Mouse (Mus musculus): ENCODE measurements at regions not wholly inside any gene's neighbourhood (a gene's known extent, or its start where the extent isn't known, plus 50 kb on each side); places are given as distances from the start of the nearest gene placed in this dataset.
A peak's percentile ranks its signal among the peaks of the same experiment; 100 is the strongest.

GRCm38 (mm10) chr9:31999760-32000159, 86.5 kb upstream of the Barx2 start:
- no peak for ATAC-seq (ENCODE audit: low FRiP score)
- H3K4me2 ChIP-seq (replicated peaks), result no peak overlapping the region
- no peaks in the 10 kb centered on the region for H3K9me3 ChIP-seq (ENCODE audit: control insufficient read depth, low read length)
- no peak overlapping the region for H3K9ac ChIP-seq
- H3K4me1 ChIP-seq (replicated peaks; ENCODE audit: control insufficient read depth, insufficient read depth, low read length), result no peaks in the 10 kb centered on the region
- no peaks in the 10 kb centered on the region for H3K36me3 ChIP-seq (replicated peaks; ENCODE audit: control insufficient read depth, insufficient read depth)
- no peak overlapping the region for H3K4me3 ChIP-seq (replicated peaks; ENCODE audit: low read length)
- WGBS, result 82% methylated on average over 1 of the region's 1 CpGs
- DNase-seq (ENCODE audit: low spot score), result no peak
- H3K27ac ChIP-seq, result no peak overlapping the region
- H3K27me3 ChIP-seq (ENCODE audit: control insufficient read depth, insufficient read depth, low read length), result no peaks in the 10 kb centered on the region

GRCm38 (mm10) chr9:32002924-32003323, 89.7 kb upstream of the Barx2 start:
- Histone ChIP-seq H3K9ac (no peak overlapping the region), H3K27me3 (ENCODE audit: control insufficient read depth, insufficient read depth, low read length) (no peaks in the 10 kb centered on the region), H3K9me3 (ENCODE audit: control insufficient read depth, low read length) (no peaks in the 10 kb centered on the region), H3K4me2 (replicated peaks) (no peak overlapping the region), H3K27ac (no peak overlapping the region), H3K36me3 (replicated peaks; ENCODE audit: control insufficient read depth, insufficient read depth) (no peaks in the 10 kb centered on the region), H3K4me1 (replicated peaks; ENCODE audit: control insufficient read depth, insufficient read depth, low read length) (no peaks in the 10 kb centered on the region), H3K4me3 (replicated peaks; ENCODE audit: low read length) (no peak overlapping the region)
- no peak for ATAC-seq (ENCODE audit: low FRiP score)
- WGBS, result 77% methylated on average over 4 of the region's 4 CpGs
- no peak for DNase-seq (ENCODE audit: low spot score)

DNA sequence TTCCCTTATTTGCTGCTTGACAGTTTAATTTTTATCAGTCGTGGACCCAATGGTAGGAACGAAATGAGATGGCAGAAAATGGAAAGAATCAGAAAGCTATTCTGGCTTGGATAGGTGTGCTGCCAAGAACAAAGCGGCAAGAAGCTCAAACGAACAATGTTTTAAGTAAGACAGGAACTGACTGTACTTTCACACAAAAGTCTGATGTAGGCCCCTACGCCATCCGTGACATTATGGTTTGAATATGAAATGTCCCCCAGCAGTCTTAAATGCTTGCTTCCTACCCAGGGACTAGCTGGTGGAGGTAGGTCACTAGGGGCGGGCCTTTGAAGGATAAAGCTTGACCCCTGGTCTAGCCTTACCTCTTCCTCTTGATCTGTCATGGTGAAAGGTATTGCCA, 90.5 kb upstream of the Barx2 start:
- ATAC-seq (ENCODE audit: low FRiP score) (no peak), DNase-seq (ENCODE audit: low spot score) (no peak)
- H3K4me1 ChIP-seq (replicated peaks; ENCODE audit: control insufficient read depth, insufficient read depth, low read length), result no peaks in the 10 kb centered on the region
- H3K4me2 ChIP-seq (replicated peaks), result no peak overlapping the region
- H3K27ac ChIP-seq, result no peak overlapping the region
- no peaks in the 10 kb centered on the region for H3K36me3 ChIP-seq (replicated peaks; ENCODE audit: control insufficient read depth, insufficient read depth)
- 94% methylated on average over 7 of the region's 7 CpGs for WGBS
- H3K9ac ChIP-seq, result no peak overlapping the region
- H3K27me3 ChIP-seq (ENCODE audit: control insufficient read depth, insufficient read depth, low read length), result no peaks in the 10 kb centered on the region
- no peaks in the 10 kb centered on the region for H3K9me3 ChIP-seq (ENCODE audit: control insufficient read depth, low read length)
- no peak overlapping the region for H3K4me3 ChIP-seq (replicated peaks; ENCODE audit: low read length)

- no peak for DNase-seq (ENCODE audit: low spot score)
- WGBS, result 42% methylated on average over 9 of the region's 9 CpGs
- Histone ChIP-seq H3K4me1 (replicated peaks; ENCODE audit: control insufficient read depth, insufficient read depth, low read length) (no peaks in the 10 kb centered on the region), H3K36me3 (replicated peaks; ENCODE audit: control insufficient read depth, insufficient read depth) (no peaks in the 10 kb centered on the region), H3K27me3 (ENCODE audit: control insufficient read depth, insufficient read depth, low read length) (no peaks in the 10 kb centered on the region), H3K9me3 (ENCODE audit: control insufficient read depth, low read length) (no peaks in the 10 kb centered on the region), H3K27ac (no peak overlapping the region), H3K4me3 (replicated peaks; ENCODE audit: low read length) (no peak overlapping the region), H3K4me2 (replicated peaks) (no peak overlapping the region), H3K9ac (no peak overlapping the region)
- ATAC-seq (ENCODE audit: low FRiP score), result no peak
Observed at GRCm38 (mm10) chr9:32005348-32005747, 92.1 kb upstream of the Barx2 start.

DNA sequence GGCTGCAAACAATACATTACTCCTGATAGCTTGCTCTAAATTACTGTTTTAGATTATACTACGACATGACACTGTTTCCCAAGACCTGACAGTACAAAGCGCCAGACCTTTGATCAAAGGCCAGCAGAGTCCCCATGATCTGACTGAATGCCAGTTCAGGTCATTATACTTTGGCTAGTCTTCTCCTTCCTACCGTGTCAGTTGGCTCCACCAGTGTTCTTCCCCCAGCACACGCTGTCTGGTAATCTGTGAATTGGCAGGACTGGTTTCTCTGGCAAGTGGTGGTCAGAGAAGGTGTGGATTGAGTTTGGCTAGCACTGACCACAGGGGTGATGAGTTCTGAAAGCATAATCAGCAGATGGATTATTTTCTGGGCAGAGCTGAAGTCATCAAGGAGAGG, 93.1 kb upstream of the Barx2 start:
- no peaks in the 10 kb centered on the region for H3K36me3 ChIP-seq (replicated peaks; ENCODE audit: control insufficient read depth, insufficient read depth)
- no peak overlapping the region for H3K9ac ChIP-seq
- no peaks in the 10 kb centered on the region for H3K27me3 ChIP-seq (ENCODE audit: control insufficient read depth, insufficient read depth, low read length)
- H3K27ac ChIP-seq, result no peak overlapping the region
- no peak for ATAC-seq (ENCODE audit: low FRiP score)
- no peaks in the 10 kb centered on the region for H3K9me3 ChIP-seq (ENCODE audit: control insufficient read depth, low read length)
- H3K4me3 ChIP-seq (replicated peaks; ENCODE audit: low read length), result no peak overlapping the region
- no peak for DNase-seq (ENCODE audit: low spot score)
- WGBS, result 74% methylated on average over 4 of the region's 4 CpGs
- no peaks in the 10 kb centered on the region for H3K4me1 ChIP-seq (replicated peaks; ENCODE audit: control insufficient read depth, insufficient read depth, low read length)
- no peak overlapping the region for H3K4me2 ChIP-seq (replicated peaks)

DNA sequence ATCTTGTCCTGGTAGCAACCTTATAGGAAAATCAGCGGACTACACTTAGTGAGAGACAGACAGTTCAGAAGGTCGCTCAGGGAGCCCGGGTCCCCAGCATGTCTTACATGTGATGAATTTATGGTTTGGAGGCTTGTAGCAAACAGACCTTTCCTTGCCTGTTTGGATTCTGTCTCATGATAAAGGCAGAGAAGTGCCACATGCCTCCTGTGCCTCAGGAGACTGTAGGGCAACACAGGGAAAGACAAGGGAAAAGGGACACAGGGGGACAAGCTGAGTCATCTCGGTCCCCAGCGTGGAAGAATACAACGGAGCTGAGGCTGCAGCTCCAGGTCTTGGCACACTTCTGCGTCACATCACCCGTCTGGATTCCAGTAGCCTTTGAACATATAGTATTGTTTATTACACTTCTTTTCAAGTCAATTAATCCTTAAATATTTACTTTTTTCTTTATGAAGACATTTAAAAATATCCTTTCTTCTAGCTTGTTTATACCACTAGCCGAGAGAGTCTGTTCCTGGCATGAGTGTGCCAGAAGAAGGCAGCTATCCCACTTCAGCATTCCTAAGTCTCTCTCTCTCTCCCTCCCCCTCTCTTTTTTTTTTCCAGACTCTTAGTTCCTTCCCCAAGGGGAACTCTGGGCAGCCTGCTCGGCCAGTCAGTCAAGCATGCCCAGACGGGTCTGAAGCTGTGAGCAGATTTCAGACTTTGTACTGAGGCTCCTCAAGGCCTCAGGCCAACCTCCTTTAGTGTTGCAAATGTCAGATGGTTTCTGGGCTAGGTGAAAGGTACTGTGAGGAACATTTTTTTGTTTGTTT, 97.9 kb upstream of the Barx2 start:
- no peak overlapping the region for H3K4me2 ChIP-seq (replicated peaks)
- ATAC-seq (ENCODE audit: low FRiP score), result no peak
- no peak overlapping the region for H3K27ac ChIP-seq
- H3K4me1 ChIP-seq (replicated peaks; ENCODE audit: control insufficient read depth, insufficient read depth, low read length), result no peaks in the 10 kb centered on the region
- no peak overlapping the region for H3K9ac ChIP-seq
- no peaks in the 10 kb centered on the region for H3K9me3 ChIP-seq (ENCODE audit: control insufficient read depth, low read length)
- WGBS, result 61% methylated on average over 11 of the region's 11 CpGs
- H3K36me3 ChIP-seq (replicated peaks; ENCODE audit: control insufficient read depth, insufficient read depth), result no peaks in the 10 kb centered on the region
- no peaks in the 10 kb centered on the region for H3K27me3 ChIP-seq (ENCODE audit: control insufficient read depth, insufficient read depth, low read length)
- no peak overlapping the region for H3K4me3 ChIP-seq (replicated peaks; ENCODE audit: low read length)
- DNase-seq (ENCODE audit: low spot score), result no peak

- peak overlapping the region; percentile 69 for H3K27ac ChIP-seq
- peak overlapping the region; percentile 0; the same call in 1 of the 2 replicates for H3K4me2 ChIP-seq (replicated peaks)
- WGBS, result 39% methylated on average over 4 of the region's 4 CpGs
- no peak overlapping the region for H3K9ac ChIP-seq
- no peak overlapping the region for H3K4me3 ChIP-seq (replicated peaks; ENCODE audit: low read length)
- 0 out of 2 replicates have a peak, but pooled peaks cover 3% of the 10 kb centered on the region for H3K4me1 ChIP-seq (replicated peaks; ENCODE audit: control insufficient read depth, insufficient read depth, low read length)
- no peaks in the 10 kb centered on the region for H3K9me3 ChIP-seq (ENCODE audit: control insufficient read depth, low read length)
- no peak for DNase-seq (ENCODE audit: low spot score)
- H3K36me3 ChIP-seq (replicated peaks; ENCODE audit: control insufficient read depth, insufficient read depth), result no peaks in the 10 kb centered on the region
- H3K27me3 ChIP-seq (ENCODE audit: control insufficient read depth, insufficient read depth, low read length), result no peaks in the 10 kb centered on the region
- ATAC-seq (ENCODE audit: low FRiP score), result peak; percentile 65; the same call in 1 of the 2 replicates
Observed at GRCm38 (mm10) chr9:32016286-32016685, 99.7 kb upstream of the Arhgap32 start.

DNA sequence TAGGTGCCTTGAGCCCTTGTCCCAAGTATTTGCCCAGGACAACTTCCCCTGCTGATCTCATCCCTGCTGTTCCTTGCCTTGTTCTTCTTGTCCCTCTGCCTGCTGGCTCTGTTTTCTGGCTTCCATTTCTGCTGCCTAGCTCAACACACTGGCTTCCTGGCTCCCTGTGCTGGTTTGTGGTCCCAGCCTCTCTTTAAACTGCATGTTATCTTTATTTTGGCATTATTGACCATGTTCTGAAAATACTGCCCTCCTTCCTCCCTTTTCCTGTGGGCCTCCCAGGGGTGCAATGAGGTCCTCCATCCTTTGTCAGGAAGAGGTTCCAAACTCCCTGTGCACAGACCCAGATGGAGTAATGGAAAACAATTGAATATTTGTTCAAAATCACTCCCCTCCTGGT, 97.9 kb upstream of the Arhgap32 start:
- no peak for DNase-seq (ENCODE audit: low spot score)
- ATAC-seq (ENCODE audit: low FRiP score), result no peak
- Histone ChIP-seq H3K4me3 (replicated peaks; ENCODE audit: low read length) (no peak overlapping the region), H3K27me3 (ENCODE audit: control insufficient read depth, insufficient read depth, low read length) (no peaks in the 10 kb centered on the region), H3K9me3 (ENCODE audit: control insufficient read depth, low read length) (no peaks in the 10 kb centered on the region), H3K27ac (no peak overlapping the region), H3K9ac (no peak overlapping the region), H3K4me2 (replicated peaks) (no peak overlapping the region), H3K36me3 (replicated peaks; ENCODE audit: control insufficient read depth, insufficient read depth) (no peaks in the 10 kb centered on the region), H3K4me1 (replicated peaks; ENCODE audit: control insufficient read depth, insufficient read depth, low read length) (0 out of 2 replicates have a peak, but pooled peaks cover 3% of the 10 kb centered on the region)

GRCm38 (mm10) chr9:32019786-32020185, 96.2 kb upstream of the Arhgap32 start:
- no peak overlapping the region for H3K27ac ChIP-seq
- 0 out of 2 replicates have a peak, but pooled peaks cover 3% of the 10 kb centered on the region for H3K4me1 ChIP-seq (replicated peaks; ENCODE audit: control insufficient read depth, insufficient read depth, low read length)
- H3K4me3 ChIP-seq (replicated peaks; ENCODE audit: low read length), result no peak overlapping the region
- H3K36me3 ChIP-seq (replicated peaks; ENCODE audit: control insufficient read depth, insufficient read depth), result no peaks in the 10 kb centered on the region
- H3K27me3 ChIP-seq (ENCODE audit: control insufficient read depth, insufficient read depth, low read length), result no peaks in the 10 kb centered on the region
- no peak overlapping the region for H3K4me2 ChIP-seq (replicated peaks)
- WGBS, result 73% methylated on average over 5 of the region's 5 CpGs
- ATAC-seq (ENCODE audit: low FRiP score) (no peak), DNase-seq (ENCODE audit: low spot score) (no peak)
- no peaks in the 10 kb centered on the region for H3K9me3 ChIP-seq (ENCODE audit: control insufficient read depth, low read length)
- no peak overlapping the region for H3K9ac ChIP-seq
